Mouse (Mus musculus) intestine, embryonic 14.5 days (tissue): ENCODE measurements around the gene Gstt2. TPM values are rescaled to one million over a fixed set of nuclear protein-coding genes. Genes with fewer than 3 reads are reported as not detected.
A peak's percentile ranks its signal among the peaks of the same experiment; 100 is the strongest.

Experiments
- ATAC-seq: fragments of 200-750 bp; cut with Nextera tagmentation; replicated peaks from 2 replicates; pipeline ENCODE4 v1.8.0; 2017; ENCODE audit warnings: low read depth, moderate number of reproducible peaks, moderate TSS enrichment, moderate library complexity; ENCODE audit not compliant: low FRiP score, low TSS enrichment
- DNase-seq: peaks from one replicate; pipeline ENCODE4 v3.0.0-alpha.2; 2018; ENCODE audit warnings: low spot score
- H3K27ac ChIP-seq: fragments of 300-500 bp; sonication (generic); 2 replicates; pipeline ENCODE4 v1.5.1; 2014; ENCODE audit warnings: low read depth, mild to moderate bottlenecking, control low read depth
- H3K27me3 ChIP-seq: fragments of 300-500 bp; sonication (generic); replicated peaks from 2 replicates; pipeline ENCODE4 v1.6.1; 2014; ENCODE audit warnings: low read length, control low read depth; ENCODE audit not compliant: control insufficient read depth, insufficient read depth
- H3K36me3 ChIP-seq: fragments of 300-500 bp; sonication (generic); 2 replicates; pipeline ENCODE4 v1.6.1; 2014; ENCODE audit warnings: low read length, control low read depth; ENCODE audit not compliant: control insufficient read depth, insufficient read depth
- H3K4me1 ChIP-seq: fragments of 300-500 bp; sonication (generic); replicated peaks from 2 replicates; pipeline ENCODE4 v1.6.1; 2014; ENCODE audit warnings: low read length, control low read depth, mixed read lengths; ENCODE audit not compliant: control insufficient read depth, insufficient read depth
- H3K4me2 ChIP-seq: fragments of 300-500 bp; sonication (generic); 2 replicates; pipeline ENCODE4 v1.6.1; 2014; ENCODE audit warnings: low read length
- H3K4me3 ChIP-seq: fragments of 300-500 bp; sonication (generic); 2 replicates; pipeline ENCODE4 v1.5.1; 2014; ENCODE audit warnings: low read depth, low read length, control low read depth, mixed read lengths
- H3K9ac ChIP-seq: fragments of 300-500 bp; sonication (generic); 2 replicates; pipeline ENCODE4 v1.6.1; 2014; ENCODE audit warnings: mild to moderate bottlenecking, low read length
- H3K9me3 ChIP-seq: fragments of 300-500 bp; sonication (generic); 2 replicates; pipeline ENCODE4 v1.6.1; 2016; ENCODE audit warnings: low read length, control low read depth; ENCODE audit not compliant: control insufficient read depth
- WGBS: fragments of 180-500 bp; shearing (Covaris S2); extraction: QIAGEN DNeasy Blood & Tissue Kit; methylation state at CpG from one replicate; pipeline ENCODE4 v1.1.7; 2014; 5-methylcytosine and 5-hydroxymethylcytosine counted together
- polyA plus RNA-seq: library from polyadenylated mRNA; unstranded; fragments of >200 nt; fragmentation: Nextera tagmentation; extraction: Ambion mirVana; gene quantifications from 2 replicates; pipeline ENCODE4 v1.2.1, GENCODE M21; 2014

The Gstt2 gene
- 39.6 and 41.3 TPM in 2 replicates for polyA plus RNA-seq

DNA sequence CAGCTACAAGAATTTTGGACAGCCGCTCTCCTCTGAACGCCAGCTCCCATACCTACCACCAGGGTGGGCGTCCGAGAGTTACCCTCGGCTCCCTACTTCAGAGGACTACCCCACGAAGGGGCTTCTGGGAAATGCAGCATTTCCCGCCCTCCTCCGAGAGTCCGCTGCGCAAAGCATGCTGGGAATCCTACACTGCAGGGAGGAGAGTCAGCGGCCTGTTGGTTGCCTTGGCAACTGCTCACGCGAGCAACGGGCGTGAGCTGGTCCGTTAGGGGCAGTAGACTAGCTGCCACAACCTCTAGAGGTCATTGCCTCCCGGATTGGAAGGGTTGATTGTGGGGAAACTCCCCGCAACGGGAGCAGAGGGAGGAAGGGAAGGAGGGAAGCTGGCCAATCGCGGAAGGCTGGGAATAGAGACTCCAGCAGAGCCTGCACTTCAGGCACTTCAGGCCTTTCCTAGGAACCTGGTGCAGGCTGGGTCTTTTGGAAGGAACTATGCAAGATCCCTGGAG, at the start of gene Gstt2:
Gene Gstt2 (minus strand): TSS at position 177 of the 512 bp plus-strand sequence.
- Histone ChIP-seq H3K9me3 (no peaks in the 10 kb centered on the region), H3K4me2 (peak within 1 kb of the TSS; percentile 68), H3K4me3 (peak within 1 kb of the TSS; percentile 46), H3K36me3 (no peaks in the 10 kb centered on the region), H3K9ac (peak within 1 kb of the TSS; percentile 56), H3K27me3 (no peaks in the 10 kb centered on the region), H3K4me1 (peaks cover 33% of the 10 kb centered on the region), H3K27ac (peak within 1 kb of the TSS; percentile 84)
- ATAC-seq, result peak; percentile 73
- under 1% methylated on average over 21 of the region's 21 CpGs for WGBS
- peak; percentile 91 for DNase-seq

DNA sequence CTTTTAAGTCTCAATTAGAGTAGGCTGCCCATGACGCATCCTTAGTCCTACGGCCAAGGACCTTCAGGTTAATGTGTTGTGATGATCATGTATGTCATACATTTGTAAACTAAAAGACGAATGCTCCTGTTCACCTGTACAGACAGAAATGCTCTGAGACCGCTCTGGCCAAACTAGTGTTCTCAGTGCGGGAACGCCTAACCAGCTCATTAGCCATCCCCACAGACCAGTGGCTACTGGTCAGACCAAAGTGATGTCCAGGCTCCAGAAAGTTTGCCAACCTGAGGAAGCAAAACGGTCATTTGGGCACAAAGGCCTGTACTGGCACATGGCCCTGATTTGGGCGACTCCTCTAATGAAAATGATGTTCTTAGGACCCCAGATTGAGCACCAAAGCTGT, 47.5 kb upstream of the Gstt2 start:
- H3K9me3 ChIP-seq, result no peaks in the 10 kb centered on the region
- ATAC-seq (no peak), DNase-seq (no peak)
- no peaks in the 10 kb centered on the region for H3K27me3 ChIP-seq
- WGBS, result 94% methylated on average over 8 of the region's 8 CpGs
- no peak overlapping the region for H3K9ac ChIP-seq
- H3K4me2 ChIP-seq, result no peak overlapping the region
- H3K27ac ChIP-seq, result no peak overlapping the region
- H3K4me3 ChIP-seq, result no peak overlapping the region
- H3K4me1 ChIP-seq, result no peaks in the 10 kb centered on the region; the same call in 1 of the 2 replicates
- no peaks in the 10 kb centered on the region for H3K36me3 ChIP-seq

DNA sequence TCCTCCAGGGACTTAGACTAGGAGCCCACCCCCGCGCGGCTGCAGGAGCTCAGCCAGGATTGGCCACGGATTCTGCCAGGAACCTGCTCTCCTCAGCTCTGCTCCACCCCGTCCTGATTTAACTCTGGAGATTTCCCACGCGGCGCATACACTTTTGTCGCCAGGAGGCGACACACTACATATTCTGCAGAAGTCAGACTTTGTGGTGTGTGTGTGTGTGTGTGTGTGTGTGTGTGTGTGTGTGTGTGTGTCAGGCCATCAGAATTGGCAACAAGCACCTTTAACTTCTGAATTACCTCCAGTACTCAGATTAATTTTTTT, 46.0 kb upstream of the Gstt2 start:
- ATAC-seq (peak; percentile 57), DNase-seq (peak; percentile 69)
- H3K27ac ChIP-seq, result no peak overlapping the region
- H3K4me1 ChIP-seq, result no peaks in the 10 kb centered on the region; the same call in 1 of the 2 replicates
- no peak overlapping the region for H3K9ac ChIP-seq
- peak overlapping the region; percentile 27 for H3K4me2 ChIP-seq
- H3K4me3 ChIP-seq, result no peak overlapping the region
- H3K36me3 ChIP-seq, result no peaks in the 10 kb centered on the region
- WGBS, result 1% methylated on average over 10 of the region's 10 CpGs
- H3K27me3 ChIP-seq, result no peaks in the 10 kb centered on the region
- H3K9me3 ChIP-seq, result no peaks in the 10 kb centered on the region

DNA sequence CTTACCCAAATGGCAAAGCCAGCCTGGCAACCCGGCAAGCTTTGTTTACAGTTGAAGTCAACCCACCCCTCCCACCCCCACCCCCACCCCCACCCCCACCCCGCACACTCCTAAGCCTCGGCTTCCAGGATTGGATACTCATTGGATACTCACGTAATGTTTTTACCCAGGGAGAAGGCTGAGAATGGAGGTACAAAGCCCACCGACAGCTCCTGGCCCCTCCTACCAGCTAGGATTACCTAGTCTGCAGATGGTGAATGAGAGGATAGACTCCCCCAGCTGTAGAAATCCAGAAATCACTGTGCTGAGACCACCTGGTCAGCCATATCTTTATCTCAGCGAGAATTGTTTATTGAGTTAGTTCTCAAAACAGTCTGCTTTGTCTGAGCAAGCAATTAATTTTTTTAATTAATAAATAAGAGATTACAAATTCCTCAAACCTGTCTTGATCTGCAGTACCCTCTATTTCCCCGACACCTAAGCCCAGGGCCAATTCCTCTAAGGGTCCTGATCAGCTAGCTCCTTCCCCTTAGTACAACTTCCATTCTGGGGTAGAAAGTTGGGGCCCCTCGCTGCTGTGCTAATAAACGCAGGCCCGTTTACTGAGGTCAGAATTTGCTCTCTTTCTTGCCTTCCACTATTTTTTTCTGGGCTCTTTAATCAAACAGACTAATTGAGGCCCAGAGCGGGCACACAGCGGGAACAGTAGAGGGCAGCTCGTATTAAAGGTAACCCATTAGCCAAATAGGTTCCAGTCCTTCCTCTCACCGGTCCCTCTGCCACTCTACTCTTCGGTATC, 45.4 kb upstream of the Gstt2 start:
- DNase-seq, result no peak
- Histone ChIP-seq H3K9ac (no peak overlapping the region), H3K4me1 (no peaks in the 10 kb centered on the region; the same call in 1 of the 2 replicates), H3K27me3 (no peaks in the 10 kb centered on the region), H3K4me2 (peak overlapping the region; percentile 27), H3K4me3 (no peak overlapping the region), H3K9me3 (no peaks in the 10 kb centered on the region), H3K36me3 (no peaks in the 10 kb centered on the region), H3K27ac (no peak overlapping the region)
- 8% methylated on average over 15 of the region's 15 CpGs for WGBS
- peak; percentile 32; the same call in 1 of the 2 replicates for ATAC-seq

DNA sequence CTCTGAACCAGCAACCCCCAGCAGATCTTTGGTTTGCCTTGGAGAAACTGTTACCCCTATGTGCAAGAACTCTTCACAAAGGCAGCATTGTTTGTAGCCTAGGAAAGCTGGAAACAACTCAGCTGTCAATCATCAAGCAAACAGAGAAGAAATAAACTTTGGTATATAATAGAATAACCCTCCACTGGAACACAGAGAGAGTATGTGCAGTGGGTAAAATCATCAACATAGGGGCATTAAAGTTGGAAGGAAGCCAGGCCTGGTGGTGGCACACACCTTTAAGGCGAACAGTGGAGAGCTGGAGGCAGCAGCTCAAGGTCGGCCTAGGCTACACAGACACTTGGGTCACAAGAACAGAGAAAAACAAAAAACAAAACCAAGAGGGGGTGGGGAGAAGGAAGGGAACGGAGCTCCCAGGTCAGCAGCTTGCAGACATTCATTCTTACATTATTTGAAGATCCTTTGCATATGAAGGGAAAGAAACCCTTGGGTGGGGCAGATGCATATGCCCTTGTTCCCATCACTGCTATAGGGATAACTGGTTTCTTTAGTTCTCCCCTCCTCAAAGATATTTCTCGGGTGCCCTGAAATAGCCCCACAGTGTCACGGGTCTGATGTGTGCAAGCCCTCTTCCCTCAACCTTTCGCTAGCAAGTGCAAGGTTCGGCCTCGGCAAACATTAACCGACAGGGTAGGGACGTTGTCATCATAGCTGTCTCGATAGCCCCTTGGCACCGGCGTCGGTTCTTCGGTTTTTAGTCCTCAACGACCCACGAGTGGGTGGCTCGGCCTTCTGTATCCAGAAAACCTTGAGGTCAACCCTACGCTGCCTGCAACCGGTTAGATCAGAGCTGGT, 44.6 kb upstream of the Gstt2 start:
- Histone ChIP-seq H3K27ac (no peak overlapping the region), H3K36me3 (no peaks in the 10 kb centered on the region), H3K4me1 (no peaks in the 10 kb centered on the region; the same call in 1 of the 2 replicates), H3K4me3 (no peak overlapping the region), H3K9me3 (no peaks in the 10 kb centered on the region), H3K27me3 (no peaks in the 10 kb centered on the region), H3K9ac (no peak overlapping the region), H3K4me2 (no peak overlapping the region)
- 15% methylated on average over 20 of the region's 20 CpGs for WGBS
- ATAC-seq, result 0 out of 2 replicates have a peak, but pooled peaks have one; percentile 34
- no peak for DNase-seq

DNA sequence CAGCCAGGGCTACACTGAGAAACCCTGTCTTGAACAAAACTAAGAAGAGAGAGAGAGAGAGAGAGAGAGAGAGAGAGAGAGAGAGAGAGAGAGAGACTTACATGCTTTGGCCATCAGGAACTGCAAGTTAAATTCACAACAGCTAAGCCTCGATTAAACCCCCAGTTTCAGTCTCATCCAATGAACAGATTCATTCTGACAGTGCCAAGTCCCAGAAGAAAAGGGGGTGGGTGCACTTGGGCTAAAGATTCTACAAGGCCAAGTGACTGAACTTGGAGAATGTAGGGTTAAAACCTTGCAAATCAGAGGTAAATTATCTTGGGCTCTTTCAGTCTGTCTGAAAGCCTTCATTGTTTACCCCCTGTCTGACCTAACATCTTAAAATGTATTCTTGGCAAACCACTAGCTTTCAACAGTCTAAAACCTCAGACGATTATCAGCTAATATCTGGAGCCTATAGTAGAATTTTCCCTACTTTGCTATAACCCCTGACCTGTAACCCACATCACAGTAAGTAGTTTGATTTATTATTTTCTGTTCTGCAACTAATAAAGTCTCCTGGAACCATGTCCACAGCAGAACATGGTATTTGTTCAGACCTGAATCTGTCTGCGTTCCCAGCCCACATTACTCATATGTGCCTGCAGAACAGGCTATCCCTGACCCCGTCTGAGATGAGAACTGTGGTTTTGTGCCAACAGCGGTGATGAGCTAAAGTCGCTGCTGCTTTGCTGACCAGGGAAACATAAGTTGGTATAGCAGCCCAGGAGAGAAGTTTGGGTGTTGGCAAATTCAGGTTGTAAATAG, 43.8 kb upstream of the Gstt2 start:
- no peak for DNase-seq
- Histone ChIP-seq H3K27me3 (no peaks in the 10 kb centered on the region), H3K4me1 (no peaks in the 10 kb centered on the region; the same call in 1 of the 2 replicates), H3K9ac (no peak overlapping the region), H3K9me3 (no peaks in the 10 kb centered on the region), H3K4me2 (no peak overlapping the region), H3K4me3 (no peak overlapping the region), H3K36me3 (no peaks in the 10 kb centered on the region), H3K27ac (no peak overlapping the region)
- 48% methylated on average over 6 of the region's 6 CpGs for WGBS
- ATAC-seq, result no peak

DNA sequence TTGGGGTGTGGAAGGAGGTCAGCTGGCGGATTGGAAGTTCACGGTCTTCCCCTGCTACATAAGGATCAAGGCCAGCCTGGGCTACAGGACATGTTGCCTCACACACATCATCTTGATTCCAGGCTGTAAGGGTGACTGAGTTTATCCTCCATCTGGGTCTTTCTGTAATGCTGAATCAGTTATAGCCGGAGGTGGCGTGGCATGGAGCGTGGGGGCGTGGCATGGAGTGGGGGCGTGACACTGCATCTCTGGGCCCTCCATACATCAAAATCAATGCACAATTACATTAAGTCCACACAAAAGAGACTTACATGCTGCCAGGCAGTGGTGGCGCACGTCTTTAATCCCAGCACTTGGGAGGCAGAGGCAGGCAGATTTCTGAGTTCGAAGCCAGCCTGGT, 43.1 kb upstream of the Gstt2 start:
- Histone ChIP-seq H3K9ac (no peak overlapping the region), H3K9me3 (no peaks in the 10 kb centered on the region), H3K4me1 (no peaks in the 10 kb centered on the region; the same call in 1 of the 2 replicates), H3K36me3 (no peaks in the 10 kb centered on the region), H3K27ac (no peak overlapping the region), H3K4me2 (no peak overlapping the region), H3K4me3 (no peak overlapping the region), H3K27me3 (no peaks in the 10 kb centered on the region)
- WGBS, result 89% methylated on average over 10 of the region's 10 CpGs
- ATAC-seq (no peak), DNase-seq (no peak)

DNA sequence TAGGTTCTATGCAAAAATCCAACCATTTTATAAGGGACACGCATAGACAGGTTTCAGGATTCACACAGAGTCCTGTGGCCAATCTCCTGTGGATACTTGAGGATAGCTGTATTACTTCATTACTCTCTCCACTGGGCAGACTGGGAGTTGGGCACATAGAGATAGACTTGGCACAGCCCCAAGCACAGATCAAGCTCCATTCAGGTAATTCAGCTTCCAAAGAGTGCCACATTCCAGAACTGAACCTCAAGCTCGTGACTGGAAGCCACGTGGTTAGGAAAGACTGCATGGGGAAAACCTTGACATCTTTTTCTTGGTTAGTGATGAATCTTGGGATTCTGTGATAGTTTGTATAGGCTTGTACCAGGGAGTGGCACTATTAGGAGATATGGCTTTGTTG, 41.6 kb upstream of the Gstt2 start:
- no peak overlapping the region for H3K4me2 ChIP-seq
- no peak for ATAC-seq

More for the DNA sequence above, 41.6 kb upstream of the Gstt2 start:
- WGBS, result 90% methylated on average over 3 of the region's 3 CpGs
- Histone ChIP-seq H3K4me1 (no peaks in the 10 kb centered on the region; the same call in 1 of the 2 replicates), H3K27ac (no peak overlapping the region), H3K27me3 (no peaks in the 10 kb centered on the region), H3K9ac (no peak overlapping the region), H3K4me3 (no peak overlapping the region), H3K9me3 (no peaks in the 10 kb centered on the region), H3K36me3 (no peaks in the 10 kb centered on the region)
- no peak for DNase-seq
